Mouse (Mus musculus): ENCODE measurements around the gene Vmn2r27. TPM values are rescaled to one million over a fixed set of nuclear protein-coding genes. Genes with fewer than 3 reads are reported as not detected.
A peak's percentile ranks its signal among the peaks of the same experiment; 100 is the strongest.

Gene Vmn2r27
- not detected in 2 replicates for polyA plus RNA-seq (2012; rRNA removed)

DNA sequence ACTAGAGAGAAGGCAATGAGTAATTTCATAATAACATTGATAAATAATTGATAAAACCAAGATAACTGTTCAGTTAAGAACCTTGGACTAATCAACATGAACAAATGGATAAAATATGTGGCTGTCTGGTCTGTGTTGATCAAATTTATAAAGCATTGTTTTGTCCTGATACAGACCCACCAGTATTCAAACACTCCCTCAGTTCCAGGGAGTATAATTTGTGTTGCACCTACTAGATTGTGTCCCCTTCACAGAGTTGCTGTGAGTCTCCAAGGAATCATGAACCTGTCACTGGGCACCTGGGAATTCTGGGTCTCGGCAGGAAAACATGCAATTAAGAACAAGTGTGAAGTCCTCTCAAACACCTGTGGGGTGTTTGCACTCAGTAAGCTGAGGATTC is at the start of gene Vmn2r27:
TSS of gene Vmn2r27 (minus strand) at position 101 of the 400 bp plus-strand sequence.
- DNase-seq = no peak
- Histone ChIP-seq H3K4me3 (replicated peaks; ENCODE audit: extremely low read depth, low read depth, low read length) (no peak within 1 kb of the TSS), H3K4me1 (ENCODE audit: control insufficient read depth, insufficient read depth, low read length) (no peaks in the 10 kb centered on the region)
- TF ChIP-seq CTCF (IDR thresholded peaks at IDR 0.05; ENCODE audit: insufficient read depth, low read length) = no peak
- no peak for TF ChIP-seq POLR2A (IDR thresholded peaks at IDR 0.05; ENCODE audit: borderline replicate concordance, extremely low read depth, low read depth, low read length)
- WGBS = 55% methylated on average over 1 of the region's 1 CpGs

DNA sequence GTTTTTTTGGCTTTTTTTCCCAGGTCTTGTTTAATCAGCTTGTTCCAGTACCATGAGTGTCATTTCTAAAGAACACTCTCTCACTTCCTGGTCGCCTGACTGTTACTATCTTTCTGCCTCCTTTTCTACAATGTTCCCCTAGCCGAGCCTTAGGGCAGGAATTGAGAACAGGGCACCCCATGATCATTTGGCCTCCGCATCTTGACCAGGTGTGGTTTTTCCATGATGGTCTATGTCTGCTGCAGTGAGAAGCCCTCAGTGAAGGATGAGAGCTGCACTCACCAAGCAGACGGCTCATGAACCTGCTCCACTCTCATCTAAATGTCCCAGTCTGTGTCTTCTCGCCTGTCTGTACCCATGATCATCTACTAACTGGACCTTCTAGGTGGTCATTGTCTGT is 46.6 kb upstream of the Vmn2r27 start:
- TF ChIP-seq CTCF (IDR thresholded peaks at IDR 0.05; ENCODE audit: insufficient read depth, low read length) (no peak), POLR2A (IDR thresholded peaks at IDR 0.05; ENCODE audit: borderline replicate concordance, extremely low read depth, low read depth, low read length) (no peak)
- Histone ChIP-seq H3K4me1 (ENCODE audit: control insufficient read depth, insufficient read depth, low read length) (no peaks in the 10 kb centered on the region), H3K4me3 (replicated peaks; ENCODE audit: extremely low read depth, low read depth, low read length) (no peak overlapping the region)
- no peak for DNase-seq
- WGBS = 72% methylated on average over 5 of the region's 5 CpGs

DNA sequence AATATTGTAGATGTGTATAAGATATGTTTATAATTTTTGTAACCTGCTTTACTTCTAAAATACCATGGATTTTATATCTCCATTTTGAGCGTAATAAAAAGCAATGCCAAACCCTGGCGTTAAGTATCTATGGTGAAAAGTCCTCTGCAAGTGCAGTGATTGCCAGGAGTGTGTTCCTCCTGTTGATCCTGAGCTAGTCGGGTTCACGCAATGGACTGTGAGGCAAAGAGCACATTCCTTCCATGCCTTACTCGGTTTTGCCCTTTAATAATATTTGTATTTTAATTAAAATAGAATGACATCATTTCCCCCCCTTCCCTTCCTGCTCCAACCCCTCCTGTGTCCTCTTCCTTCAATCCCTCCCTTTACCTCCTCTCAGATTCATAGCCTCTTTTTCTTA is 46.0 kb upstream of the Vmn2r27 start:
- no peak for DNase-seq
- 62% methylated on average over 5 of the region's 5 CpGs for WGBS
- no peak overlapping the region for H3K4me3 ChIP-seq (replicated peaks; ENCODE audit: extremely low read depth, low read depth, low read length)
- TF ChIP-seq POLR2A (IDR thresholded peaks at IDR 0.05; ENCODE audit: borderline replicate concordance, extremely low read depth, low read depth, low read length) (no peak), CTCF (IDR thresholded peaks at IDR 0.05; ENCODE audit: insufficient read depth, low read length) (no peak)
- H3K4me1 ChIP-seq (ENCODE audit: control insufficient read depth, insufficient read depth, low read length) = no peaks in the 10 kb centered on the region

- Histone ChIP-seq H3K4me1 (ENCODE audit: control insufficient read depth, insufficient read depth, low read length) (no peaks in the 10 kb centered on the region), H3K4me3 (replicated peaks; ENCODE audit: extremely low read depth, low read depth, low read length) (no peak overlapping the region)
- TF ChIP-seq CTCF (IDR thresholded peaks at IDR 0.05; ENCODE audit: insufficient read depth, low read length) = no peak
- 54% methylated on average over 5 of the region's 5 CpGs for WGBS
- no peak for DNase-seq
These were observed 41.7 kb upstream of the Vmn2r27 start for GRCm38 (mm10) chr6:124273231-124273880.

- TF ChIP-seq POLR2A (IDR thresholded peaks at IDR 0.05; ENCODE audit: borderline replicate concordance, extremely low read depth, low read depth, low read length) = no peak
- peak; percentile 71 for TF ChIP-seq CTCF (IDR thresholded peaks at IDR 0.05; ENCODE audit: insufficient read depth, low read length)
- Histone ChIP-seq H3K4me1 (ENCODE audit: control insufficient read depth, insufficient read depth, low read length) (no peaks in the 10 kb centered on the region), H3K4me3 (replicated peaks; ENCODE audit: extremely low read depth, low read depth, low read length) (no peak overlapping the region)
- 1% methylated on average over 3 of the region's 3 CpGs for WGBS
- DNase-seq = peak; percentile 36
These were observed 31.0 kb upstream of the Vmn2r27 start for GRCm38 (mm10) chr6:124262696-124263095.

DNA sequence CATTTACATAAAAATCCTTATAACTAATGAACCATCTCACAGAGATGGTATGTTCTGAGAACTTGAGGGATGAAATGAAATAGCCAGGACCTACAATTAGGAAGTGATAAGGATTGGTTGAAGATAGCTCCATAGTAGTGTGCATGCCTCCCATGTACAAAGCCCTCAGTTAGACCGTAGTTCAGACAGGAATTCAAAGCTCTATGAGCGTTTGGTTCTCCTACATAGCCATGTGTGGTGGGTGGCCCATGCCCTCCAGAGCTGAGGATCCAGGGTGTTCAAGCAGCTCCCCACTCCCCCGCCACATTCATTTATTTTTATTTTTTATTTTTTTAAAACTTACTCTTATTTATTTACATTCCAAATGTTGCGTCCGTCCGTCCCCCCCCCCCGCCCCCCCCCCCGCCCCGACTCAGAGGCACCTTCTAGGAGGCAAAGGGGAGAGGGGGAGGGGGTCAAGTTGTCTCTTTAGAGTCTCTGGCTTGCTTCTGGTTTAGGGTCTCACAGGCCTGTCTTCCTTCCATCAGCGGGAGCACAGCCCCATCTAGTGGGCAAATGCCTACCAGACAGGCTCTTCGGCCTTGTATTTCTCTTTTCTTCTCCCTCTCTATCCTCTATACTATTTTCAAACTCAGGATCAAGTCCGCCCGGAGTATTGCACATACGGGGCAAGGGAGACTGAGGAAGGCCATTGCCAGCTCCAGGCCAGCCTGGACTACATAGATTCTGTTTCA is 28.7 kb upstream of the Vmn2r27 start:
- Histone ChIP-seq H3K4me3 (replicated peaks; ENCODE audit: extremely low read depth, low read depth, low read length) (no peak overlapping the region), H3K4me1 (ENCODE audit: control insufficient read depth, insufficient read depth, low read length) (no peaks in the 10 kb centered on the region)
- TF ChIP-seq CTCF (IDR thresholded peaks at IDR 0.05; ENCODE audit: insufficient read depth, low read length) (peak; percentile 85), POLR2A (IDR thresholded peaks at IDR 0.05; ENCODE audit: borderline replicate concordance, extremely low read depth, low read depth, low read length) (no peak)
- WGBS = 18% methylated on average over 14 of the region's 14 CpGs
- DNase-seq = peak; percentile 12

DNA sequence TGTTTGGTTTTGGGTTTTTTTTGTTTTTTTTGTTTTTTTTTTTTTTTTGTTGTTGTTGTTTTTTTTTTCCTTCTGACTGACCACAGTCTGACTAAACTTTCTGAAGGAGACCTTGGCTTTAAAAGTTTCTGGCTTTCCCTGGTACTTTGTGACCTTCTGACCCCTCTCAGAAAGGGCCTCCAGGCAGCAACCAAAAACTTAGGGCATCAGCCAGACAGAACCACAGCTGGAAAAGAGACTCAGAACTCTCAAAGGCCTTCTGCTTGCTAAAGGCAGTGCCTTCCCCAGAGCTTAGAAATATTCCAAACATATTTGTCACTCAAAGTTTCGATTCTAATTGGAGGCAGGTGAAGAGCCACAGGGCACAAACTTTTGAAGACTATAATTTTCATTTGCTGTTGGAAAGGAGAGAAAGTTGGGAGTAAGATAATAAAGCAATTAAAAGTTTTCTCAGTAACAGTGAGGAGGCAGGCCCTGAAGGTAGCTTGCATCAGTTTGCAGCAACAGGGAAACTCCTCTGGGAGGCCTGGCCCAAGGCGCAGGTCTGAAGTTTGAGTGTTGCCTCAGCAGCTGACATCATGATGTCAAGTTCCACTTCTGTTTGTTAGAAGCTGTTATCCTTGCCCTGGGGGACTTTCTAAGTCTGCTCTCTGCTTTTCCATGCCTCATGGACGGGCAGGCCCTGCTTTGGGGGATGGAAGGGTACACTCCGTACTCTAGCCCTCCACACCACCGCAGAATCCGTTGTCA is 24.2 kb upstream of the Vmn2r27 start:
- WGBS = 70% methylated on average over 6 of the region's 6 CpGs
- H3K4me1 ChIP-seq (ENCODE audit: control insufficient read depth, insufficient read depth, low read length) = no peaks in the 10 kb centered on the region
- no peak for DNase-seq
- TF ChIP-seq CTCF (IDR thresholded peaks at IDR 0.05; ENCODE audit: insufficient read depth, low read length) (no peak), POLR2A (IDR thresholded peaks at IDR 0.05; ENCODE audit: borderline replicate concordance, extremely low read depth, low read depth, low read length) (no peak)
- no peak overlapping the region for H3K4me3 ChIP-seq (replicated peaks; ENCODE audit: extremely low read depth, low read depth, low read length)

DNA sequence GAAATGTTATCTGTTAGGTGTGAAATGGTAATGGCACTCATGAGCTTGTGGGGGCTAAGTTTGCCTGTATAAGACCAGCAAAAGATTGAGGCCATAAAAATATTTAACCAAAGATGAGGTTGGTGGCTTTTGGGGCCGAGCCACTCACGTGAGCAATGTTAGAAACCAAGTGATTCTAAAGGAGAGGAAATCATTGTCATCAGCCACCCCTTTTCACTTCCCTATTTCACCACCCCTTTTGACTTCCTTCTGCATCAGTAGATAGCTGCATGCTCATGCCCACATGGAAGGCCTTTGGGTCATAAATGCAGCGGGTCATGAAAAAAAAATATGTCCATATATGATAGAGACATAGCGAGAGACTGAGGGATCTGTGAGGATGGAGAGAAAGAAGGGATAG is 29.5 kb downstream of the Vmn2r27 start:
- 64% methylated on average over 4 of the region's 4 CpGs for WGBS
- DNase-seq = no peak
- H3K4me3 ChIP-seq (replicated peaks; ENCODE audit: extremely low read depth, low read depth, low read length) = no peak overlapping the region
- TF ChIP-seq CTCF (IDR thresholded peaks at IDR 0.05; ENCODE audit: insufficient read depth, low read length) = no peak
- no peak for TF ChIP-seq POLR2A (IDR thresholded peaks at IDR 0.05; ENCODE audit: borderline replicate concordance, extremely low read depth, low read depth, low read length)
- H3K4me1 ChIP-seq (ENCODE audit: control insufficient read depth, insufficient read depth, low read length) = no peaks in the 10 kb centered on the region

DNA sequence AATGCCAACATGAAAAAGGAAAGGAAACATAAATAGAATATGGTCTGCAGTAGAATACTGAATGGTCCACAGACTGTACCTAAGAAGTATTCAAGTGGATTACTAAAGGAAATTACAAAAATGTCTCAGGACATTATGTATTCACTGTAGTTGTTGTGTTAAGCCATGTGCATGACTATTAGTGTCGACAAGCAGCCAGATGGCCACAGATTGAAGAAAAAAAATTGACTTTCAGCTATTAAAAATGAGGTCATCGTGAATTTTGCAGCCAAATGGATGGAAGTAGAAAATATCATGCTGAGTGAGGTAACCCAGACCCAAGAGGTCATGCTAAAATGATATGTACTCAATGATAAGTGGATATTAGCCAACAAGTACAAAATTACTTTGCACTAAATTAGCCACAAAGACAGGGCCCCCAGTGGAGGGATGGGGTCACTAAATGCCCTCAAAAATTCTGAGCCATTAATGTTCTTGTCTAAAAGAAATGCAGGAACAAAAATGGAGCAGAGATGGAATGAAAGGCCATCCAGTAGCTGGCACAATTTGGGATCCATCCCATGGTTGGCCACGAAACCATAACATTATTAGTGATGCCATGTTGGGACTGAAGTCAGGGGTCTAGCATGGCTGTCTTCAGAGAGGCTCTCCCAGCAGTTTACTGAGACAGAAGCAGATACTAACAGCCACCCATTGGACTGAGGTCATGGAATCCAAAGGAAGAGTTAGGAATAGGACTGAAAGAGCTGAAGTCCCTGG is 63.0 kb downstream of the Vmn2r27 start:
- TF ChIP-seq POLR2A (IDR thresholded peaks at IDR 0.05; ENCODE audit: borderline replicate concordance, extremely low read depth, low read depth, low read length) (no peak), CTCF (IDR thresholded peaks at IDR 0.05; ENCODE audit: insufficient read depth, low read length) (no peak)
- no peak for DNase-seq
- Histone ChIP-seq H3K4me1 (ENCODE audit: control insufficient read depth, insufficient read depth, low read length) (no peaks in the 10 kb centered on the region), H3K4me3 (replicated peaks; ENCODE audit: extremely low read depth, low read depth, low read length) (no peak overlapping the region)
- 67% methylated on average over 3 of the region's 3 CpGs for WGBS

Data from lung, adult 2 months (tissue).